Mouse (Mus musculus): ENCODE results near the gene Vta1.
A peak's percentile ranks its signal among the peaks of the same experiment; 100 is the strongest.

Gene Vta1

GRCm38 (mm10) chr10:14705072-14706066 lies at the start of gene Vta1, which contains the start of gene Nmbr:
Vta1 (minus strand) TSS chr10:14705560.
Nmbr (plus strand) TSS chr10:14705591.
- peak; percentile 96 for DNase-seq (ENCODE audit: low read depth, low spot score)

GRCm38 (mm10) chr10:14734285-14734684 lies 28.9 kb upstream of the Vta1 start:
- peak; percentile 46 for DNase-seq (ENCODE audit: low read depth, low spot score)

GRCm38 (mm10) chr10:14725671-14726070 lies 20.3 kb upstream of the Vta1 start:
- no peak for DNase-seq (ENCODE audit: low read depth, low spot score)

GRCm38 (mm10) chr10:14718114-14718513 lies 12.8 kb upstream of the Vta1 start, which contains the start of gene Gje1:
Gje1 (minus strand) TSS chr10:14718214.
- DNase-seq (ENCODE audit: low read depth, low spot score): no peak

- DNase-seq (ENCODE audit: low read depth, low spot score): peak; percentile 61
These were observed 1.4 kb downstream of the Vta1 start for GRCm38 (mm10) chr10:14703830-14704420.

- DNase-seq (ENCODE audit: low read depth, low spot score): no peak
These were observed 2.1 kb downstream of the Vta1 start for GRCm38 (mm10) chr10:14703239-14703638.

- no peak for DNase-seq (ENCODE audit: low read depth, low spot score)
These were observed 15.0 kb downstream of the Vta1 start for GRCm38 (mm10) chr10:14690349-14690748.

GRCm38 (mm10) chr10:14688785-14689442 lies 16.4 kb downstream of the Vta1 start:
- no peak for DNase-seq (ENCODE audit: low read depth, low spot score)

- DNase-seq (ENCODE audit: low read depth, low spot score): peak; percentile 53
These were observed 19.7 kb downstream of the Vta1 start for GRCm38 (mm10) chr10:14685663-14686062.

GRCm38 (mm10) chr10:14666147-14666546 lies 39.2 kb downstream of the Vta1 start:
- DNase-seq (ENCODE audit: low read depth, low spot score): no peak

GRCm38 (mm10) chr10:14660875-14661274 lies 44.5 kb downstream of the Vta1 start:
- no peak for DNase-seq (ENCODE audit: low read depth, low spot score)

GRCm38 (mm10) chr10:14639635-14640034 lies 65.7 kb downstream of the Vta1 start:
- no peak for DNase-seq (ENCODE audit: low read depth, low spot score)

GRCm38 (mm10) chr10:14639043-14639442 lies 66.3 kb downstream of the Vta1 start:
- no peak for DNase-seq (ENCODE audit: low read depth, low spot score)

GRCm38 (mm10) chr10:14625706-14626105 lies 79.7 kb downstream of the Vta1 start:
- no peak for DNase-seq (ENCODE audit: low read depth, low spot score)

GRCm38 (mm10) chr10:14619156-14619555 lies 86.2 kb downstream of the Vta1 start:
- DNase-seq (ENCODE audit: low read depth, low spot score): no peak

- no peak for DNase-seq (ENCODE audit: low read depth, low spot score)
These were observed 87.1 kb downstream of the Vta1 start for GRCm38 (mm10) chr10:14618301-14618700.

GRCm38 (mm10) chr10:14615441-14615840 lies 89.9 kb downstream of the Vta1 start:
- DNase-seq (ENCODE audit: low read depth, low spot score): no peak

GRCm38 (mm10) chr10:14607597-14607996 lies 97.8 kb downstream of the Vta1 start:
- no peak for DNase-seq (ENCODE audit: low read depth, low spot score)
